Mouse (Mus musculus) neural tube, embryonic 11.5 days (tissue): Measurements from ENCODE around the gene Myof. TPM values are rescaled to one million over a fixed set of nuclear protein-coding genes. Genes with fewer than 3 reads are reported as not detected.

Source experiments
- ATAC-seq: fragments of 200-750 bp; cut with Nextera tagmentation; 2 replicates; pipeline ENCODE4 v1.8.0; 2017; ENCODE audit warnings: moderate number of reproducible peaks, mild to moderate bottlenecking, moderate TSS enrichment, moderate library complexity; ENCODE audit not compliant: insufficient read depth, low FRiP score, low TSS enrichment
- DNase-seq: peaks from one replicate; pipeline ENCODE4 v3.0.0-alpha.2; 2015; ENCODE audit warnings: low spot score
- H3K27ac ChIP-seq: fragments of 300-500 bp; sonication (generic); 2 replicates; pipeline ENCODE4 v1.5.1; 2014; ENCODE audit warnings: low read depth, mild to moderate bottlenecking, low read length
- H3K27me3 ChIP-seq: fragments of 300-500 bp; sonication (generic); 2 replicates; pipeline ENCODE4 v1.6.1; 2014; ENCODE audit warnings: mild to moderate bottlenecking, low read length, mixed read lengths; ENCODE audit not compliant: control insufficient read depth, insufficient read depth
- H3K36me3 ChIP-seq: fragments of 300-500 bp; sonication (generic); 2 replicates; pipeline ENCODE4 v1.6.1; 2014; ENCODE audit warnings: mild to moderate bottlenecking, low read length, moderate library complexity, mixed read lengths; ENCODE audit not compliant: control insufficient read depth, insufficient read depth
- H3K4me1 ChIP-seq: fragments of 300-500 bp; sonication (generic); 2 replicates; pipeline ENCODE4 v1.6.1; 2014; ENCODE audit warnings: low read length, mixed read lengths; ENCODE audit not compliant: control insufficient read depth, insufficient read depth
- H3K4me2 ChIP-seq: fragments of 300-500 bp; sonication (generic); 2 replicates; pipeline ENCODE4 v1.6.1; 2014; ENCODE audit warnings: low read depth, mild to moderate bottlenecking, moderate library complexity
- H3K4me3 ChIP-seq: fragments of 300-500 bp; sonication (generic); 2 replicates; pipeline ENCODE4 v1.5.1; 2014; ENCODE audit warnings: low read depth, low read length
- H3K9ac ChIP-seq: fragments of 300-500 bp; sonication (generic); 2 replicates; pipeline ENCODE4 v1.6.1; 2014; ENCODE audit warnings: mild to moderate bottlenecking, low read length
- H3K9me3 ChIP-seq: fragments of 300-500 bp; sonication (generic); 2 replicates; pipeline ENCODE4 v1.6.1; 2016; ENCODE audit warnings: low read length; ENCODE audit not compliant: control insufficient read depth
- WGBS: fragments of 180-500 bp; shearing (Covaris S2); extraction: QIAGEN DNeasy Blood & Tissue Kit; methylation state at CpG from one replicate; pipeline ENCODE4 v1.1.7; 2014; 5-methylcytosine and 5-hydroxymethylcytosine counted together
- polyA plus RNA-seq: library from polyadenylated mRNA; unstranded; fragments of >200 nt; fragmentation: Nextera tagmentation; extraction: Ambion mirVana; gene quantifications from 2 replicates; pipeline ENCODE4 v1.2.1, GENCODE M21; 2014

The Myof gene
- polyA plus RNA-seq, 1 experiment from 2014 or later, result 2.1 TPM

GRCm38 (mm10) chr19:38025254-38026041, 17.9 kb downstream of the Myof start:
- no peak overlapping the region for H3K4me2 ChIP-seq
- no peaks in the 10 kb centered on the region for H3K9me3 ChIP-seq
- ATAC-seq (no peak), DNase-seq (no peak)
- no peak overlapping the region for H3K27ac ChIP-seq
- H3K4me1 ChIP-seq, result no peaks in the 10 kb centered on the region
- no peaks in the 10 kb centered on the region for H3K27me3 ChIP-seq
- H3K9ac ChIP-seq, result no peak overlapping the region
- H3K36me3 ChIP-seq, result no peaks in the 10 kb centered on the region
- WGBS, result 55% methylated on average over 7 of the region's 9 CpGs
- no peak overlapping the region for H3K4me3 ChIP-seq

- no peak for DNase-seq
- H3K9me3 ChIP-seq, result no peaks in the 10 kb centered on the region
- H3K4me1 ChIP-seq, result no peaks in the 10 kb centered on the region
- H3K27me3 ChIP-seq, result no peaks in the 10 kb centered on the region
- H3K27ac ChIP-seq, result no peak overlapping the region
- H3K9ac ChIP-seq, result no peak overlapping the region
- no peak for ATAC-seq
- WGBS, result 52% methylated on average over 4 of the region's 4 CpGs
- H3K36me3 ChIP-seq, result no peaks in the 10 kb centered on the region
- H3K4me2 ChIP-seq, result no peak overlapping the region
- H3K4me3 ChIP-seq, result no peak overlapping the region
Measured at GRCm38 (mm10) chr19:38023603-38024002, 19.8 kb downstream of the Myof start.

- Histone ChIP-seq H3K4me3 (no peak overlapping the region), H3K27me3 (no peaks in the 10 kb centered on the region), H3K4me1 (no peaks in the 10 kb centered on the region), H3K36me3 (no peaks in the 10 kb centered on the region), H3K27ac (no peak overlapping the region), H3K9me3 (no peaks in the 10 kb centered on the region), H3K4me2 (no peak overlapping the region), H3K9ac (no peak overlapping the region)
- 81% methylated on average over 4 of the region's 4 CpGs for WGBS
- ATAC-seq, result no peak
- DNase-seq, result no peak
Measured at GRCm38 (mm10) chr19:38022710-38023109, 20.7 kb downstream of the Myof start.

- no peaks in the 10 kb centered on the region for H3K27me3 ChIP-seq
- no peaks in the 10 kb centered on the region for H3K36me3 ChIP-seq
- no peak overlapping the region for H3K4me3 ChIP-seq
- H3K9ac ChIP-seq, result no peak overlapping the region
- WGBS, result 54% methylated on average over 1 of the region's 1 CpGs
- DNase-seq (no peak), ATAC-seq (no peak)
- H3K4me1 ChIP-seq, result peaks cover 5% of the 10 kb centered on the region; the same call in 1 of the 2 replicates
- H3K4me2 ChIP-seq, result no peak overlapping the region
- H3K27ac ChIP-seq, result no peak overlapping the region
- H3K9me3 ChIP-seq, result no peaks in the 10 kb centered on the region
Measured at GRCm38 (mm10) chr19:38015873-38016254, 27.5 kb downstream of the Myof start.

- no peaks in the 10 kb centered on the region for H3K27me3 ChIP-seq
- no peak overlapping the region for H3K9ac ChIP-seq
- ATAC-seq, result peak; percentile 76
- no peaks in the 10 kb centered on the region for H3K36me3 ChIP-seq
- no peak overlapping the region for H3K27ac ChIP-seq
- H3K9me3 ChIP-seq, result no peaks in the 10 kb centered on the region
- no peak overlapping the region for H3K4me2 ChIP-seq
- H3K4me3 ChIP-seq, result no peak overlapping the region
- H3K4me1 ChIP-seq, result peaks cover 5% of the 10 kb centered on the region; the same call in 1 of the 2 replicates
- DNase-seq, result peak; percentile 71
- 0% methylated on average over 1 of the region's 1 CpGs for WGBS
Measured at GRCm38 (mm10) chr19:38015180-38015872, 28.1 kb downstream of the Myof start.

- ATAC-seq (no peak), DNase-seq (no peak)
- Histone ChIP-seq H3K4me1 (peaks cover 5% of the 10 kb centered on the region; the same call in 1 of the 2 replicates), H3K27me3 (no peaks in the 10 kb centered on the region), H3K27ac (no peak overlapping the region), H3K4me3 (no peak overlapping the region), H3K9me3 (no peaks in the 10 kb centered on the region), H3K9ac (no peak overlapping the region), H3K36me3 (no peaks in the 10 kb centered on the region), H3K4me2 (no peak overlapping the region)
- WGBS, result 93% methylated on average over 5 of the region's 5 CpGs
Measured at GRCm38 (mm10) chr19:38014443-38014842, 28.9 kb downstream of the Myof start.

- no peak for DNase-seq
- Histone ChIP-seq H3K27ac (no peak overlapping the region), H3K9me3 (no peaks in the 10 kb centered on the region), H3K4me1 (peaks cover 5% of the 10 kb centered on the region; the same call in 1 of the 2 replicates), H3K36me3 (no peaks in the 10 kb centered on the region), H3K4me2 (no peak overlapping the region), H3K27me3 (no peaks in the 10 kb centered on the region), H3K9ac (no peak overlapping the region), H3K4me3 (no peak overlapping the region)
- 87% methylated on average over 1 of the region's 1 CpGs for WGBS
- ATAC-seq, result no peak
Measured at GRCm38 (mm10) chr19:38011379-38011778, 32.0 kb downstream of the Myof start.

- 80% methylated on average over 8 of the region's 8 CpGs for WGBS
- ATAC-seq (no peak), DNase-seq (no peak)
- H3K27me3 ChIP-seq, result no peaks in the 10 kb centered on the region
- H3K4me2 ChIP-seq, result no peak overlapping the region
- H3K9me3 ChIP-seq, result no peaks in the 10 kb centered on the region
- no peak overlapping the region for H3K27ac ChIP-seq
- no peaks in the 10 kb centered on the region; the same call in 1 of the 2 replicates for H3K36me3 ChIP-seq
- H3K4me1 ChIP-seq, result no peaks in the 10 kb centered on the region
- no peak overlapping the region for H3K4me3 ChIP-seq
- H3K9ac ChIP-seq, result no peak overlapping the region
Measured at GRCm38 (mm10) chr19:38004809-38005380, 38.5 kb downstream of the Myof start.
